Mouse (Mus musculus) ES-CJ7 (cell line): ENCODE measurements around the gene Kcnj3.
A peak's percentile ranks its signal among the peaks of the same experiment; 100 is the strongest.
"Not testable (repeated sequence)": the region's sequence is repeated elsewhere in the genome, so short reads cannot be mapped to it uniquely, and the experiment has no call there.

ENCODE experiments used
- DNase-seq: peaks from one replicate; pipeline ENCODE4 v3.0.0; 2011; ENCODE audit warnings: low read depth, low spot score

Kcnj3 gene

DNA sequence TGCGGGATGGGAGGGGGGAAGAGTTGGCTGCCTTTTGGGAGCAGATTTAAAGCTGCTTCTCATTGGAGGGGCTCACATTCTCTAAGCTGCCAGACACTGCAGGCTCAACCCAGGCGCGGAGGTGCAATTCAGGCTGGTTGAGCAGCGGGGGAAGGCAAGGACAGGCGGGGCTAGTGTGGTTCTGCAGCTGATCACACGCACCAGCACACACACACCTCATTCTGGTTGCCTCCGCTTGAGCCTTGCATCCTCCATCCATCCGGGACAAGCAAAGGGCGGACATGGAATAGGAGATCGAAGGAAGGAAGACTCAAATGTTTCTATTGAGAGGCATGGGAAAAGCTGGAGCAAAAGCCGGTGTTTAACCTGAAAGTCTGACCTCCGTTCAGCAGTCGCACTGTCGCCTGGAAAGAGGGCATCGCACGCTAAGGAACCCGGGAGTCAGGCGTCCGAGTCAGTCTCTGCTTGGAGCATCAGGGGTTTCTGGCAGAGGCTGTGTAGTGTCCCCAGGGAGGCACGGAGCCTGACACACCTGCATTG lies at the start of gene Kcnj3:
TSS of gene Kcnj3 (plus strand) at position 250 of the 540 bp plus-strand sequence.
- peak; percentile 35 for DNase-seq

DNA sequence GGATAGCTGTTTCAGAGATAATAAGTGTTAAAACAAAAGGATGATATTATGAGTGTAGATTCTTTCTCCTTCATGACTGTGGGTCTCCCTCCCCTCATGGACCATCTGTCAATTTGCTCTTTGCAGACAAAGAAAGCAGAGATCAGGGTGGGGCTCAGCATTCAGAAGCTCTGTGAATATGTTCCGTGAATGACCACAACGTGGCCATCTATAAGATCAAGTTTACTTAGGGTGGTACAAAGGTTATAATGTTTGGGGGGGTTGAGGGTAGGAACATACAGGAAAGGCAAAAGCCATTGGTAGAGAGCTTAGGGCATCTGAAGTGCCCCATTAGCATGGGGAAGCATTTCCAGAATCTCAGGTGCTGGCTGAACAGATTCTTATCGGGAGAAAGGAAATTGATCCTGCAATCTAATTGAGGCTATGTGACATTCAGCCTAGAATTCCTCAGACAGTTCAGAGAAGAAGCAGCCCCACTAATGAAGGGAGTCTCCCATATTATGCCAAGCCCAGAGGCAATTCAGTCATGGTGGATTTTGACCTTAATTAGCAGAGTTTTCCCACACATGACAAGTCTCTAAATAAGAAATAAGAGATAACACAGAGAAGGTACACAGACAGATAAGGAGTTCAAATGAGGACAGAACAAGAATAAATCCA lies 45.3 kb upstream of the Kcnj3 start:
- no peak for DNase-seq

DNA sequence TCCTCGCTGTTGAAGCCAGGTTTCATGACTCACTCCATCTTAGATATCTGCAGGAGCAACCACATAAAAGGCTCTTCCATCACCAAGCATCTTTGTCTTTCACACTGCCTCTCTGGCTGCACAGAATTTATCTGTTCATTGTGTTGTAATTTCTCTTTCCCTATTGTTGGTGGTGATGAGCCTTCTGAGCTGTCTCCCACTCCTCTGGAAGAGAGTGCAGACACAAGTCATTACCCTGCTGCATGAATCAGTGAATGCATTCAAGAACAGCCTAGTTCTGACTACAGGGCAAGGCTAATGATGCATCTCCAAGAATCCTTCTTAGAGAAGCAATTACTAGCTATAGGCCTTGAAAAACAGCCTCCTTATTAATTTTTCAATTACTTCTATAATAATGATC lies 30.5 kb upstream of the Kcnj3 start:
- peak; percentile 55 for DNase-seq

DNA sequence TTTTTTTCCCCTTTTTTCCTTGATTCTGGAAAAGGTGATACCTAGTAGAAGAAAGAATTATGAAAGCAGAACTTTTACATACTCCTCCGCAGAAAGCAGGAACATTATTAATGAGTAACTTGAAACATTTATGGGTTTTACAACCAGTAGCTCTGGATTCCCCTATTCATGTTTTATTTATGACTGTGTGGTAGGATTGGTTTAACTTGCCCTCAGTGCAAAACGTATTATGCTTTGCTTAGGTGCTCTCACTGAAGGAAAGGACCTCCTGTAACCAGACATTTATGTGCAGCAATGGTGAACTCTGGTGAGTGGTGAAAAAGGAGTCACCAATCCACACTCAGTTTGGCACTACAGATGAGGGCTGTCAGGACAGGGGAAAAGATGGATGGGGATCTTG lies 8.1 kb upstream of the Kcnj3 start:
- DNase-seq, result no peak

DNA sequence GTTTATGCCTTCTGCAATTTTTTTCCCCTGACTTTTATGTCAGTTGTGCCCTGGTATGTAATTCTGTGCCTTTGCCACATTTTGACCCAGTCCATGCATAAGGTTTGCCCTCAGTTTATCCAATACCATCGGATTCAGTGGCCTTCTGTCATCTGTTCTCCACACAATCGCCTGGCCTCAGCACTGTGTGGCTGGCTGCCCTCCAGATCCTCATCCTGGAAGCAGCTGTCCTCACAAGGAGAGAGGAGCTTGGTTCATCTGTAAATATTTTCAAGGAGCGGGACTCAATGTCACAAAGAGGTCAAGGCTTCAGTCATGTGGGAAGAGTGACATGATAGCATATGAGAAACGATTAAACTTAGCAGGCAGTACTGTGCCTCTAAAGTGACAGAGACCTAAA lies 3.7 kb upstream of the Kcnj3 start:
- DNase-seq, result no peak

DNA sequence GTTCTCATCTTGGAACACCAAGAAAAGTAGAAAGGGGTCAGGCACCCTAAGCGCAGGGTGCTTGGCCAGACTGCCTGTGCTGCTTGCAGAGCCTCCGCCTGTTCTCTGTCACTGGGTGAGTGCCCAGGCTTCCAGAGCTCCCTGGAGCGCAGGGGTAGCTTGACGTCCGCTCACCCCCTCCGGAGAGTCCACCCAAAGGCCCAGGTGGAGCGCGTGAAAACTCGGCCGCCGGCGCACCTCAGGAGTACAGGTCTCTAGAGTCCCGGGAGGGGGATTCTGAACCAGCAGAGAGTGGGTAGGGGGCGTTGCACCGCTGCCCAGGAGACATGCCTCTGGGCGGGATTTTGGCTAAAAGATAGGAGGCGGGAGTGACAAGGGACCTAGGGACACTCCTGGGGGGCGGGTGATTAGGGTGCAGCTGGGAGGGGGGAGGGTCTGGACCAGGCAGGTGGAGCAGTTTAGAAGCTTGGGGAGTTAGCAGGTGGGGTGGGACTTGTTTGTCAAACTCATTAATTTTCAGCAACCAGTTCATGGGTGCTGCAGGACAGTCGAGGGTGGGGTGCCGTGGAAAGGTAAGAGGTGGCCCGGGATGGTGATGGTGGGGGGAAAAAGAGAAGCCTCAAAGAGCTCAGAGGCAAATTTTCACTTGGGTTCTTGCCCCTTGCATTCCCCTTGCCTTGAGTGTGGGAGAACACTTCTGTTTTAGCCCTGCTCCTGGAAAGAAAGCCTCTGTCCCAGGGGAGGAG lies 664 bp downstream of the Kcnj3 start:
- peak; percentile 26 for DNase-seq

DNA sequence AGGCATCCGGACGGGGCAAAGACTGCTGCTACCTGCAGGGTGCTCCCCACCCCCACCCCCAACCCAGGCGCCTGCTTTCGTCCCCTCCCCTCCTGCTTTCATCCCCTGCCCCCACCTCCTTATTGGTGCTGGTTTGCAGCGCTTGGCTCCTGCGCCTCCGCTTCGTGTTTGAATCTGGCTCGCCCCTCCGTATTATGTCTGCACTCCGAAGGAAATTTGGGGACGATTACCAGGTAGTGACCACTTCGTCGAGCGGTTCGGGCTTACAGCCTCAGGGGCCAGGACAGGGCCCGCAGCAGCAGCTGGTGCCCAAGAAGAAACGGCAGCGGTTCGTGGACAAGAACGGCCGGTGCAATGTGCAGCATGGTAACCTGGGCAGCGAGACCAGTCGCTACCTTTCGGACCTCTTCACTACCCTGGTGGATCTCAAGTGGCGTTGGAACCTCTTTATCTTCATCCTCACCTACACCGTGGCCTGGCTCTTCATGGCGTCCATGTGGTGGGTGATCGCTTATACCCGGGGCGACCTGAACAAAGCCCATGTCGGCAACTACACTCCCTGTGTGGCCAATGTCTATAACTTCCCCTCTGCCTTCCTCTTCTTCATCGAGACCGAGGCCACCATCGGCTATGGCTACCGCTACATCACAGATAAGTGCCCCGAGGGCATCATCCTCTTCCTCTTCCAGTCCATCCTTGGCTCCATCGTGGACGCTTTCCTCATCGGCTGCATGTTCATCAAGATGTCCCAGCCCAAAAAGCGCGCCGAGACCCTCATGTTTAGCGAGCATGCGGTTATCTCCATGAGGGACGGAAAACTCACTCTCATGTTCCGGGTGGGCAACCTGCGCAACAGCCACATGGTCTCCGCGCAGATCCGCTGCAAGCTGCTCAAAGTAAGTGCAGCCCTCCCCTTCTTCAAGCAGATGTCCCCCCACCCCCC lies 1.5 kb downstream of the Kcnj3 start:
- DNase-seq, result peak; percentile 33

DNA sequence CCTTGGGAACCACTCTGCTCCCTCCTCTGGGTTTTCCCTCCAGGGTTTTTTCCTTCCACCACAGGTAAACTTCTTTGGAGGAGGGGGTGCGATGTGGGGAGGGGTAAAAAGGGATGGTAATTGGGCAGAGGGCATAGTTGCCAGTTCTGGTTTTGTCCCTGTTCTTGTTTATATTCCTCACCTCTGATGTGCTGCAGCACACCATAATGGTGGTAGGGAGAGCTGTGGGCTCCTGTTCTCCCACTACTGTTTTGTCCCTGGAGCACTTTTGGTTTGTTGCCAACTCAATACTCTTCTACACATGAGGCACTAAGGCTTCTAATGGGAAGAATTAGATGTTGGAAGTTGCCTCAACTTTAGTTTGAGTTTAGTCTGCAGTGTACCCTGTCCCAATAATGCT lies 2.2 kb downstream of the Kcnj3 start:
- DNase-seq, result peak; percentile 16

DNA sequence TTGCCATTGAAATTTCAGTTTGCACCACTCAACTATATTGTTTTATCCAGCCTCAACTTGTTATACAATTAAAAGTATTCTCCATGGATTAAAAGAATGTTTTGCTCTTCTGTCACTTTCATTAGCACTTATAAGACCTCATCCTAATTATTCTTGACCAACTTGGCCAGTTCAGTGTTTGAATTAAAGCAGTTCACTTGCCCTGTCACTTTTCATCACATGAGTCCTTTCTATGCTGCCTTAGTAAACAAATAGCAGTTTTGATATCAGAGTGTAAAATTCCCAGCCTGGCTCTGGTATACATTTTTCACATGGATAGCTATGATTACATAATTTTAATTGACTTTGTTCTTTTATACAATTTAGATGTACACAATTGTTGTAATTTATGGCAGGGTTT lies 3.4 kb downstream of the Kcnj3 start:
- no peak for DNase-seq

DNA sequence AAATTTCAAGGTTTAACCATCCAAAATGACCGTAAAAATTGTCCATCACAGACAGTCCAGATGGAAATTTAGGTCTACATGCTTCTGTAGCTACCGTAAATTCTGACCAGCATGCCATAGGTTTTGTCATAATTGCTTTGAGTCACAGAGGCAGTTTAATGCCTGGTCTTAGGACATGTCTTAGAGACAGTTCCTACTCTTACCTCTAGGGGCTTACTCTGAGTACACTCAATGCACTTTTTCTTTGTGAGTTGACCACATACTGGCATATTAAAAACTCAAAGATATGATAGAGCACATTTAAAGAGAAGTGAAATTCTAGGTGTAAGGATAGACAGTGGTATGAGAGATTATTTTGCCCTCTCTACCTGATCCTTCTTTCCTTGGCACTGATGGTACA lies 6.2 kb downstream of the Kcnj3 start:
- peak; percentile 50 for DNase-seq

DNA sequence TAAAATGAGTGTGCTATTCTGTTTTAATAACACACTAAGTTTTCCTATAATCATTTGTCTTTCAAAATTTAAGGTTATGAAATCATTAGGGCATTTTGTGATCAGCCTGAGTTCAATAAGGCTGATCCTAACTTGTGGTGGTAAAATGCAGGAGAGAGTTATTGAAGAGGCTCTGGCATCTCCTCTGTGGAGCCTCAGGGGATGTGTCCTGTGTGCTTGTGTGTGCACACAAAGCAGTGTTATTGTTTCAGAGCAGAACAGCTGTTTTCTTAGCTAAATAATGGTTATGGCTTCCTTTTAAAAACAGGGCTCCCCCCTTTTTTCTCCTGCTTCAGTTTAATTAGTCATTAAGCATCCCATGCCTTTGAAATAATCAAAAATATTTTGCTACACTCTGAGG lies 11.5 kb downstream of the Kcnj3 start:
- DNase-seq, result no peak

DNA sequence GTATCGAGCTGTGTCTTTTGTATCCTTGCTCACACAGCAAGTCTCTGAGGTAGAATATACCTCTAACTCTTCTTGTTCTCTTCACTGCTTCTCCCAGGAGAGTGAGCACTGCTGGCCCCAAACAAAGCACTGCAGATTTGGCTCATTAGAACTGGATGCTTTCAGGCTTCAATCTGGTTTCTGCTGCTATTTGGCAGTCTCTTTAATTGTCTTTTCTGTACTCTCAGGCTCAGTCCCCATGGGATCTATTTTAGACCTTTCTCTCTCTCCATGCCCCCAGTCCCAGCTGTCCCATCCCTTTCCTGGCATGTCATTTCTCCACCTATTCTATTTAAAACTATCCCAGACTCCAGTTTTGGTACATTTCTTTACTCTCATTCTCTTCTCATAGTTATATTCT lies 15.0 kb downstream of the Kcnj3 start:
- DNase-seq, result no peak

DNA sequence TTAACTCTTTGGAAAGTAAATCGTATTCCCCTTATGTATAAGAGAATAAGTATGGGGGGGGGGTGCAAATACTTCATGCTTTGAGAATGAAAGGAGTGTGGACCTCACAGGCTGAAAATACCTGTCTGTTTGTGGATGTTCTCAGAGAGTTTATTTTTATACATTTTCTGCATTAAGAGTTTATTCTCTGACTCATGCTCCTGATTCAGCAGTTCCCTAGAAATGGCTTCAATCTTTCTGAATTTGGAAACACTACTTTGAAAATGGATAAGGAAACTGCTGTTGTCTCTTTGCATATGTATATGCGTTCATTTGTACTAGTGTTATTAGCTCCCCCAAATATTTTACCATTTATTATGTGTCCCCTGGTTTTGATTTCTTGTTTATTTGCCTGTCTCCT lies 23.4 kb downstream of the Kcnj3 start:
- DNase-seq, result no peak

DNA sequence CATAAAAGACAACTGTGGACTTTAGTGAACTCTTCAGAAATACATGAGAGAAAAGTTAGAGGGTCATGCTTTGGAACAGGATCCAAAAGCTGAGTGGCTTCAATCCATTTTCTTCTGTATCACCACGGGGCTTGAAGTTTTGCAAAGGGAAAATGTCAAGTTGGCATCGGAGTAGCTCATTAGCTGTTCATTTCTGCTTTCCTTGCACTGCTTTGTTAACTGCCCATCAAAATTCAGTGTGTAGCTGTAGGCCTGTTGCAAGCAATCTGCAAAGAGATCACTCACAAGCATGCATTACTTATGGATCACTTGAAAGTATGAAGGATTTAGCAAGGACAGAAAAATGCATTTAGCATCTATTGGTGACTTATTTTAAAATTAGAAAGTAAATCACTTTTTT lies 33.4 kb downstream of the Kcnj3 start:
- no peak for DNase-seq

DNA sequence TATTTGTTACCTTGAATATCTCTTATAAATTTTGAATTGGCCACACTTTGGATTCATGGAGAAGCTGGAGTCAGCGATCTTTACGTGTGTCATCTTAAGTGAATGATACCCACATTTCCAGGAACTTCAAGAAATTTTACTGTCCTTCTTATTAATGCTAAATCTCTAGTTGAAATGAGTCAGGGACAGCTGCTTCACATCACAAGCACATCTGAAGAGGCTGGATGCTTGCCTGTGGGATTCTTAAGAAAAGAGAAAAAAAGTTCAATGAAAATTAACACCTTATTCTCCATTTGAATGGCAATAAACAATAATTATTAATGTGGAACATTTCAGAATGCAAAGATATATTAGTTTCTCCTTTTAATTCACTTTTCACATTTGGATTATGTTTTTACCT lies 34.2 kb downstream of the Kcnj3 start:
- no peak for DNase-seq

DNA sequence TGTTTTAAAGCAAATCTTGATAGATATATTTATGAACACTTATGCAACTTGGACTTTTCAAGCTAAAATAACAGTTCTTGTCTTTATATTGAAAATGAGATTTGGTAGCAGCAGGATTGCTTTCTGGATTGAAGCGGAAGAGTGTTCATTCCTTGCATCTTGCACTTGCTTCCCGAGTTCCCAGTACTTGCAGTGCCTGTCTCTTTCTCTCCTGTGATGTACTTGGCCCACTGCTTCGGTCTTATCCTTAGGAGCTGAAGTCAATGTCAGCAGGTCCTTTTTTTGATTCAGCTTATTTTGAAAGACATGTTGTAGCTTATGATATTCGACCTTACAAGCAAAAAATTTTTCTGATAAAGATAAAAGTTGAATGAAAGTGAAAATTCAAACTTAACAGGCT lies 43.7 kb downstream of the Kcnj3 start:
- no peak for DNase-seq

DNA sequence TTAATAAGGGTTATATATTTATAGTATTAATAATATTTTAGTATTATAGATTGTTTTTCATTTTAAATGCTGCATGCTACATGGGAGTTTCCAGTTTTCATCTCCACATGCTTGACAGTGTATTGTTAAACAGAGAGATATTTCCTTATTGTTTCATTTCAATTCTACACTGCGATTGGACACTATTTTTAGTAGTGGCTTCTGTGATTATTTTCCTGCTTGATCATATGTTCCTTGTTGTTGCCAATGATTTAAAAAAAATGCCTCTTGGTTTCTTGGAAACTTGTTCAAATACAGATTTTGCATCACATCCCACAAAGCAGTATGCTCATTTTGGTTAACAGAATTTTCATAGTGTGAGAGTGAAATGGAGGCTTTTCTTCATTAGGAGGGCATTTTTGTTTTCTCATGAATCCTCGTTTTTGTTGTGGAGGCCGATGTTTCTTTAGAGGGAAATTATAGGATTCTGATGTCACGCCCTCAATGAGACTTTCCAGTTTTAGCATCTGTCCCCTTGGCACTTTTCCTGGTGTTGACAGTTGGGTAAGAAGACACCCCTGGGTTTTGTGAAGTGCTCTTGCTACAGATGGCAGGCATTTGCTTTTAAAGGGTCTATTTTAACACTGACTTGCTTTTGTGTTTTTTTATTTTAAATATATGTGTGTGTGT lies 44.3 kb downstream of the Kcnj3 start:
- no peak for DNase-seq

DNA sequence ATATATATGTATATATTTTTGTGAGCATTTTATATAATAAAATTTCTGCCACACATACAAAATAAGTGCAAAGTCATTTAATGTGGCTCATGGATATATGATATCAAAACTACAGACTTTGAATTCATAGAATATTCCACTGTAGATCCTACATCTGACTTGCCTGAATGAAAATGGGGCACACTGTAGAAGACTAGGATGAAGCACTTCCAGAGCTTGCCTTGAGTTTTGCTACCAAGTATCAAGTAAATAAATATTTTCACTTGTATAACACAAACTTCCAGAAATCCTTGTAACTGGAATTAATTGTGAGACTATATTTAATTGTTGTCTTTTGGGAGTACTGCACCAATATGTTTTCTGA lies 44.8 kb downstream of the Kcnj3 start:
- no peak for DNase-seq

DNA sequence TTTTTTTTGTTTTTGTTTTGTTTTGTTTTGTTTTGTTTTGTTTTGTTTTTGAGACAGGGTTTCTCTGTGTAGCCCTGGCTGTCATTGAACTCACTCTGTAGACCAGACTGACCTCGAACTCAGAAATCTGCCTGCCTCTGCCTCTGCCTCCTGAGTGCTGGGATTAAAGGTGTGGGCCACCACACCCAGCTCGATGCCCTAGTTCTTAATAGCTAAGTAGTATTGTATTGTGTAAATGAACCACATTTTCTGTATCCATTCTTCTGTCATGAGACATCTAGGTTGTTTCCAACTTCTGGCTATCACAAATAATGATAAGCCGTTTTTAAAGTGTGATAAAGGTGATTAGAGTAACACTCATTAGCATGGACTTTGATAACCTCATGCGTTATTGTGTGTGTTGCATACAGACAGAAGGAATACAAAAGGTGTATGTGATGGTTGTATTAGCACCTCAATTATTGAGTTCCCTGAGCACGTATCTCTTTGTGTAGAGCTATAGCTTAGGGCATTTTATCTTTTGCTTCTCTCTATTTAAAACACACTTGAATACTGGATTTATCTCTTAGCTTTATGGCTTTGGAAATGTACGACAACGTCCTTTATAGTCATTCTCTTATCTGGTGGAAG lies 49.8 kb downstream of the Kcnj3 start:
- not testable (repeated sequence) for DNase-seq

DNA sequence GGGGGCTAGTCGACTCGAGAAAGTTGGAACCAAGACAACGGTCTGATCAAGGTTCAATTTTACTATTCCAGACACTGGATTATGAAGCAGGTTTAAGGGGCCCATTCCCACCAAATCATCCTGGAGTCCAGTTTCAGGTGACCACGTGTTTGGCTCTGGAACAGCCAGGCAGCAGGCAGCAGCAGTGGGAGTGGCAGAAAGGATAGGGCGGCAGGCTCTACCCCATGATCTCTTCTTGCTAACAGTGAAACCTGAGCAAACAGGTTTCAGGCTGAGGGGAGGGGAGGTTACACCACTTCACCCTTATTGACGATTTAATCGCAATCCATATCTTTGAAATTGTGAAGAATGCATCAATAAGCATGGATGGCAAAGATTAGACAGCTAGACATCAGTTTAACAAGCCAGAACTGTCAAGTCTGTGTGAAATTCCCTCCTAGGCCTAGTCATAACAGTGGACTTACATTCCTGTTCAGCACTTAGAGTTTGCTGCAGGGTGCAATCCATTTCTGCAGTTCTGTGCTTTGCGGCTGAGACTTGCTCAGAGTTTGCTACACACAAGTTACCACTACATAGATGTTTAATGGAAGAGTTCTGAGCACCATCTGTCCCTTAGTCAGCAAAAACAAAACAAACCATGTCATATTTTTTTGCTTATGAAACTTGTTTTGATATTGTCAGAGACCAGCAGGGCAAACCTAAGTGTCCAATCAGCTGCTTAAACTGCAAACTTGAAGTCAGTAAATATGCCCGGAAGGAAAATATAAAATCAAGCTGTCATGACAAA lies 67.8 kb downstream of the Kcnj3 start:
- no peak for DNase-seq
